Mouse (Mus musculus): ENCODE measurements around the gene Snrnp35.

- TF ChIP-seq CTCF (IDR thresholded peaks at IDR 0.05; ENCODE audit: low read depth, low read length), result no peak
- TF ChIP-seq POLR2A (IDR thresholded peaks at IDR 0.05; ENCODE audit: extremely low read depth, insufficient read depth, low read length), result no peak
Measured at GRCm38 (mm10) chr5:124523032-124523431, 40.1 kb downstream of the Snrnp35 start.
